Mouse (Mus musculus): ENCODE results near the gene Bace1.
A peak's percentile ranks its signal among the peaks of the same experiment; 100 is the strongest.
"Not testable (repeated sequence)": the region's sequence is repeated elsewhere in the genome, so short reads cannot be mapped to it uniquely, and the experiment has no call there.

The Bace1 gene

GRCm38 (mm10) chr9:45838069-45838433 lies 329 bp upstream of the Bace1 start:
- no peak for DNase-seq (ENCODE audit: low spot score in 2 of 2)

GRCm38 (mm10) chr9:45839139-45839981 lies 980 bp downstream of the Bace1 start:
- no peak for DNase-seq (ENCODE audit: low spot score in 2 of 2)

- no peak for DNase-seq (ENCODE audit: low spot score in 2 of 2)
Observed at GRCm38 (mm10) chr9:45839982-45840300, 1.6 kb downstream of the Bace1 start.

GRCm38 (mm10) chr9:45840331-45840730 lies 2.0 kb downstream of the Bace1 start:
- no peak for DNase-seq (ENCODE audit: low spot score in 2 of 2)

GRCm38 (mm10) chr9:45841458-45841857 lies 3.1 kb downstream of the Bace1 start:
- DNase-seq (ENCODE audit: low spot score in 2 of 2) = no peak

GRCm38 (mm10) chr9:45843007-45843406 lies 4.6 kb downstream of the Bace1 start:
- no peak for DNase-seq (ENCODE audit: low spot score in 2 of 2)

GRCm38 (mm10) chr9:45843780-45844179 lies 5.4 kb downstream of the Bace1 start:
- no peak for DNase-seq (ENCODE audit: low spot score in 2 of 2)

GRCm38 (mm10) chr9:45845541-45845940 lies 7.2 kb downstream of the Bace1 start:
- DNase-seq (ENCODE audit: low spot score in 2 of 2) = no peak

GRCm38 (mm10) chr9:45846176-45846575 lies 7.8 kb downstream of the Bace1 start:
- DNase-seq (ENCODE audit: low spot score in 2 of 2) = not testable (repeated sequence)

GRCm38 (mm10) chr9:45846891-45847460 lies 8.6 kb downstream of the Bace1 start:
- DNase-seq (ENCODE audit: low spot score in 2 of 2) = no peak

- DNase-seq (ENCODE audit: low spot score in 2 of 2) = peak; percentile 66 to 73
Observed at GRCm38 (mm10) chr9:45849528-45850408, 11.4 kb downstream of the Bace1 start.

- DNase-seq (ENCODE audit: low spot score in 2 of 2) = no peak
Observed at GRCm38 (mm10) chr9:45850528-45851155, 12.3 kb downstream of the Bace1 start.

- no peak for DNase-seq (ENCODE audit: low spot score in 2 of 2)
Observed at GRCm38 (mm10) chr9:45851330-45851729, 12.9 kb downstream of the Bace1 start.

- no peak for DNase-seq (ENCODE audit: low spot score in 2 of 2)
Observed at GRCm38 (mm10) chr9:45851776-45852175, 13.4 kb downstream of the Bace1 start.

GRCm38 (mm10) chr9:45853695-45854094 lies 15.3 kb downstream of the Bace1 start:
- DNase-seq (ENCODE audit: low spot score in 2 of 2) = no peak

- no peak for DNase-seq (ENCODE audit: low spot score in 2 of 2)
Observed at GRCm38 (mm10) chr9:45854136-45854535, 15.8 kb downstream of the Bace1 start.

- no peak for DNase-seq (ENCODE audit: low spot score in 2 of 2)
Observed at GRCm38 (mm10) chr9:45859364-45859763, 21.0 kb downstream of the Bace1 start.

GRCm38 (mm10) chr9:45861813-45862212 lies 23.4 kb downstream of the Bace1 start:
- no peak for DNase-seq (ENCODE audit: low spot score in 2 of 2)

- DNase-seq (ENCODE audit: low spot score in 2 of 2) = no peak
Observed at GRCm38 (mm10) chr9:45869181-45869580, 30.8 kb downstream of the Bace1 start.

GRCm38 (mm10) chr9:45870265-45870664 lies 31.9 kb downstream of the Bace1 start:
- DNase-seq (ENCODE audit: low spot score in 2 of 2) = no peak

GRCm38 (mm10) chr9:45877928-45878327 lies 39.5 kb downstream of the Bace1 start:
- DNase-seq (ENCODE audit: low spot score in 2 of 2) = no peak

GRCm38 (mm10) chr9:45893681-45894080 lies 55.3 kb downstream of the Bace1 start:
- no peak for DNase-seq (ENCODE audit: low spot score in 2 of 2)
